Mouse (Mus musculus): ENCODE measurements around the gene Stk40. TPM values are rescaled to one million over a fixed set of nuclear protein-coding genes. Genes with fewer than 3 reads are reported as not detected.

Gene Stk40
- polyA plus RNA-seq, 1 experiment from 2014 or later: 26.7 TPM

DNA sequence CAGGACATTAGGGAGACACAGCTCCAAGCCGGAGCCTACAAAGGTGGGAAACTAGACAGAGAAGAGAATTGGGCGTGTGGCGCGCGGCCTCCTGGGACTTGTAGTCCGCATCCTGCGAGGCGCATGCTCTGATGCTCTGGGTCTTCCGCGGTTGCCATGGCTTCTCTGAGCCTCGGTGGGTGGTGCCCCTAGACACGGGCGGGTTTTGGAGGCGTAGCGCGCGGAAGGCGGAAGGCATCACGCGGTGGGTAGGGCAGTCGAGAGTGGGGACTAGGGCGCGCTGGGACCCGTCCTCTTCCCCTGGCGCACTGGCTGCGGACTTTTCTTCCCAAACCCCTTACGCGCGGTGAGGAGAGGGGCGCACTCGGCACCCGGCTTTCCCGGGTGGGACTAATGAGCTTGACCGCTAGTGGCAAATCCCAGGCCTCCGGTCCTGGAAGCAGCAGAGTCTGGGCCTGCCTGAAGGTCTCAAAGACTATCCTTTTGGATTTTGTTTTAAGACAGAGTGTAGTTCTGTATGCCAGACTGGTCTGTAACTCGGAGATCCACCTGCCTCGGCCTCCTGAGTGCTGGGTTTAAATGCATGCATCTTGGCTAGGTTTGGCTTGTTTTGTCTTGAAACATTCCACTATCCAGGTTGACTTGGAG, 7.2 kb upstream of the Stk40 start, which contains the start of gene Lsm10:
Lsm10 (plus strand) TSS at position 160 of the 648 bp plus-strand sequence.
- peak; percentile 99 for ATAC-seq
- Histone ChIP-seq H3K36me3 (ENCODE audit: insufficient read depth, low read length) (no peaks in the 10 kb centered on the region), H3K4me3 (ENCODE audit: low read depth, low read length) (peak within 1 kb of the TSS; percentile 61), H3K4me1 (ENCODE audit: insufficient read depth, low read depth, low read length) (peaks cover 11% of the 10 kb centered on the region), H3K9ac (replicated peaks; ENCODE audit: low read depth) (peak within 1 kb of the TSS; percentile 63), H3K27ac (ENCODE audit: low read length) (peak within 1 kb of the TSS; percentile 77), H3K4me2 (replicated peaks; ENCODE audit: low read depth, low read length) (peak within 1 kb of the TSS; percentile 78), H3K9me3 (ENCODE audit: low read length) (no peaks in the 10 kb centered on the region), H3K27me3 (replicated peaks; ENCODE audit: insufficient read depth, low read length) (no peaks in the 10 kb centered on the region)
- DNase-seq (ENCODE audit: low spot score): peak; percentile 98
- TF ChIP-seq CTCF (IDR thresholded peaks at IDR 0.05): 0 out of 2 replicates have a peak, but pooled peaks have one; percentile 12
- no peak for TF ChIP-seq EP300 (IDR thresholded peaks at IDR 0.05)
- 2% methylated on average over 34 of the region's 37 CpGs for WGBS

DNA sequence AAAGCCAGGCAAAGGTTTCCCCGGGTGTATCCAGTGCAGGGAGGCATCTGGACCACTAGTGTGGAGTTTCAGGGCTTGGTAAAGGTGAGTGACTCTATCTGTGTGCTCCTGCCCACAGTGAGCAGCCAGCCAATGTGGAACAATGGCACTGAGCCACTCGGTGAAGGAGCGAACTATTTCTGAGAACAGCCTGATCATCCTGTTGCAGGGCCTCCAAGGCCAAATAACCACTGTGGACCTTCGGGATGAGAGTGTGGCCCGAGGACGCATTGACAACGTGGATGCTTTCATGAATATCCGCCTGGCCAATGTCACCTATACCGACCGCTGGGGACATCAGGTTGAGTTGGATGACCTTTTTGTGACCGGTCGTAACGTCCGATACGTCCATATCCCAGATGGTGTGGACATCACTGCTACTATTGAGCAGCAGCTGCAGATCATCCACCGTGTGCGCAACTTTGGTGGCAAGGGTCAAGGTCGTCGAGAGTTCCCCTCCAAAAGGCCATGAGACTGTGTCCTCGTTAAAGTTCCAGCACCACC, 6.0 kb upstream of the Stk40 start:
- Histone ChIP-seq H3K9ac (replicated peaks; ENCODE audit: low read depth) (no peak overlapping the region), H3K4me1 (ENCODE audit: insufficient read depth, low read depth, low read length) (peaks cover 21% of the 10 kb centered on the region), H3K27ac (ENCODE audit: low read length) (no peak overlapping the region), H3K4me2 (replicated peaks; ENCODE audit: low read depth, low read length) (no peak overlapping the region), H3K4me3 (ENCODE audit: low read depth, low read length) (no peak overlapping the region), H3K36me3 (ENCODE audit: insufficient read depth, low read length) (no peaks in the 10 kb centered on the region), H3K9me3 (ENCODE audit: low read length) (no peaks in the 10 kb centered on the region), H3K27me3 (replicated peaks; ENCODE audit: insufficient read depth, low read length) (no peaks in the 10 kb centered on the region)
- no peak for DNase-seq (ENCODE audit: low spot score)
- 92% methylated on average over 20 of the region's 20 CpGs for WGBS
- ATAC-seq: no peak
- TF ChIP-seq CTCF (IDR thresholded peaks at IDR 0.05) (no peak), EP300 (IDR thresholded peaks at IDR 0.05) (no peak)

DNA sequence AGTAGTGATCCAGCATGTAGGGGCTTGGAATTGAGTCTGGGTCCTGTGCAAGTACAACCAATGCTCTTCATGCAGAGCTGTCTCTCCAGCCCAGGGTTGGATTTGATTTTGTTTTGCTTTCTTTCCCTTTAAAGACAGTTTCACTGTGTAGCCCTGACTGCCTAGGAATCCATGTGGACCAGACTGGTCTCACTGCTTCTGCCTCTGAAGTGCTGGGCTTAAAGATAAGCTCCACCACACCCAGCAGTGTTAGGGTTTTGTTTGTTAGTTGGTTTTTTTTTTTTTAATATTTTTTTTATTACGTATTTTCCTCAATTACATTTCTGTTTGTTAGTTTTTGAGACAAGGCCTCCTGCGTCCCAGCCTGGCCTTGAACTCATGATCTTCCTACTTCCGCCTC, 4.4 kb upstream of the Stk40 start:
- Histone ChIP-seq H3K36me3 (ENCODE audit: insufficient read depth, low read length) (no peaks in the 10 kb centered on the region), H3K9ac (replicated peaks; ENCODE audit: low read depth) (no peak overlapping the region), H3K4me1 (ENCODE audit: insufficient read depth, low read depth, low read length) (peaks cover 22% of the 10 kb centered on the region), H3K27me3 (replicated peaks; ENCODE audit: insufficient read depth, low read length) (no peaks in the 10 kb centered on the region), H3K4me3 (ENCODE audit: low read depth, low read length) (no peak overlapping the region), H3K9me3 (ENCODE audit: low read length) (no peaks in the 10 kb centered on the region), H3K4me2 (replicated peaks; ENCODE audit: low read depth, low read length) (no peak overlapping the region), H3K27ac (ENCODE audit: low read length) (peak overlapping the region; percentile 74)
- DNase-seq (ENCODE audit: low spot score): no peak
- ATAC-seq: no peak
- TF ChIP-seq CTCF (IDR thresholded peaks at IDR 0.05): no peak
- TF ChIP-seq EP300 (IDR thresholded peaks at IDR 0.05): no peak
- WGBS: 79% methylated on average over 3 of the region's 3 CpGs

DNA sequence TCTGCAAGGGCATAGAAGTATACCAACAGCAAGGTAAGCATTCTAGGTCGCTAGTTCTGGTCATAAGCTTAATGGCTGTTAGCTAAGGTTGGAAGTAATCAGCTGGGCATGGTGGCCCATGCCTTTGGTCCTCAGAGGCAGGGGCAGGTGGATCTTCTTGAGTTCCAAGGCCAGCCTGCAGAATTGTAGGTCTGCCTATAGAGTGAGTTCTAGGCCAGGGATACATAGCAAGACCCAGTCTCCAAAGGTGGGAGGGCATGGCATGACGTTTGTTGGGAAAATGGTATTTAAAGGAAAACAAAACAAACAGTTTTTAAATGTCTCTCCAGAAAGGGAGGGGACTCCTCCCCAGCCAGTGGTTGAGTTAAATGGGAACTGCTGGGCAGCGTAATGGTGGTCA, 3.0 kb upstream of the Stk40 start:
- ATAC-seq (no peak), DNase-seq (ENCODE audit: low spot score) (no peak)
- peaks cover 34% of the 10 kb centered on the region for H3K4me1 ChIP-seq (ENCODE audit: insufficient read depth, low read depth, low read length)
- H3K9me3 ChIP-seq (ENCODE audit: low read length): no peaks in the 10 kb centered on the region
- no peak overlapping the region for H3K9ac ChIP-seq (replicated peaks; ENCODE audit: low read depth)
- no peak overlapping the region for H3K4me2 ChIP-seq (replicated peaks; ENCODE audit: low read depth, low read length)
- no peak overlapping the region for H3K4me3 ChIP-seq (ENCODE audit: low read depth, low read length)
- TF ChIP-seq CTCF (IDR thresholded peaks at IDR 0.05): no peak
- no peak for TF ChIP-seq EP300 (IDR thresholded peaks at IDR 0.05)
- H3K27me3 ChIP-seq (replicated peaks; ENCODE audit: insufficient read depth, low read length): no peaks in the 10 kb centered on the region
- no peaks in the 10 kb centered on the region for H3K36me3 ChIP-seq (ENCODE audit: insufficient read depth, low read length)
- WGBS: 78% methylated on average over 3 of the region's 3 CpGs
- no peak overlapping the region for H3K27ac ChIP-seq (ENCODE audit: low read length)

DNA sequence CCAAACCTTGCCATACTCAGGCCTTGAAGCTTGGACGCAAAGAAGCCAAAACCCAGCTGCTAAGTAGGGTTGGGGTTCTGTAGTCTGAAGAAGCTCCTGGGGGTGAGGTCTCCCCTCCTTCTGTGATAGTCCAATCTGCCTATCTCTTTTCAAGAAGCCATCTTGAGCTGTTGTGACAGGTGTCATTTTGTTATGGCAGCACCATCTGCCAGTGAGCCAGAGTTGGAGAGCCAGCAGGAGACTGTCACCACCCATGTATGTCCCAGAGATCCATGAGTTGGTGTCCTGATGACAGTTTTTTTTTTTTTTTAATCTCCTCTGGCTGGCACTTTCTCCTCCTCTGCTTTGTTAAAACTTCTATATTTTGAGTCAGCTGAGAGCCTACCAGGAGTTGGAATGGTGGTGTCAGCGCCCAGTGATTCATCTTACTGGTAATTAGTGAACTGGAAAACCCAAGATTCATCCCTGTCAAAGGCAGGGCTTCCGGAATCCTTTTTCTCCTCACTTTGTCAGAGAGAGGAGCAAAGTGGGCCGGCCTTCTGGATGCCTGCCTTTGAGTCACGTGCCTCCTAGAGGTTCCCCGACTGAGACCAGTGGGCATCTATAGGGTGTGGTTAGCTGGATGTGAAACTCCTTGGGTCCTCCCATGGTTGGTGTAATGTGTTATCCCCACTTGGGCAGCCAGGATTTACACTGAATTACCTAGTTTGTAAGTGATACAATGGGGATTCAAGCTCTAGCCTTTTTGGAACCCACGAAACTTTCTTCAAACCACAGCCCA, 1.5 kb upstream of the Stk40 start:
- DNase-seq (ENCODE audit: low spot score) (peak; percentile 74), ATAC-seq (no peak)
- peak overlapping the region; percentile 71 for H3K4me2 ChIP-seq (replicated peaks; ENCODE audit: low read depth, low read length)
- peak overlapping the region; percentile 97 for H3K27ac ChIP-seq (ENCODE audit: low read length)
- TF ChIP-seq EP300 (IDR thresholded peaks at IDR 0.05): no peak
- no peak for TF ChIP-seq CTCF (IDR thresholded peaks at IDR 0.05)
- 44% methylated on average over 7 of the region's 7 CpGs for WGBS
- no peaks in the 10 kb centered on the region for H3K9me3 ChIP-seq (ENCODE audit: low read length)
- no peak overlapping the region for H3K4me3 ChIP-seq (ENCODE audit: low read depth, low read length)
- no peaks in the 10 kb centered on the region for H3K36me3 ChIP-seq (ENCODE audit: insufficient read depth, low read length)
- H3K27me3 ChIP-seq (replicated peaks; ENCODE audit: insufficient read depth, low read length): no peaks in the 10 kb centered on the region
- H3K4me1 ChIP-seq (ENCODE audit: insufficient read depth, low read depth, low read length): peaks cover 38% of the 10 kb centered on the region
- no peak overlapping the region for H3K9ac ChIP-seq (replicated peaks; ENCODE audit: low read depth)

DNA sequence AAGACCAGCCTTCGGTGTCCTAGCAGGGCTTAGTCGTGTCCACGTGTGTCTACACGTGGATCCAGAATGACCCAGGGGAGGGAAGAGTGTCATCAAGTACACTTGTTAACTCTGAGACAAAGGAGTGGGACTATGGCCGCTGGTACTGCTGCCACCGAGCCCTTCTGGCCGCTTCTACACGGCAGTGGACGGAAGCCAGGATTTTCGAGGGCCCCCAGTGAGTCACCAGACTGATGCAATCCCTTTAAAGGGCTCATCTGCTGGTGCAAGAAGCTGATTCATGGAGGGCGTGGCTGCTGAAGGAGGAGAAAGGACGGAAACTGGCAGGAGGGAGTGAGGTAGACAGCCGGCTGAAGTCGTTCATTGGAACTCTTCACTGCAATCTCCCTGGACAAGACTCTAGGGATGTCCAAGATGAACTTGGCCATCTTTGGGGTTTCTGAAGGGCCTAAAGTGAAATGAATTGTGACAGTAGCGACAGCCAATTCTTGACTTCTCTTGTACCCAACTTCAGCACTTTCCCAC, 638 bp upstream of the Stk40 start:
- 1% methylated on average over 15 of the region's 15 CpGs for WGBS
- DNase-seq (ENCODE audit: low spot score): peak; percentile 99
- Histone ChIP-seq H3K36me3 (ENCODE audit: insufficient read depth, low read length) (no peaks in the 10 kb centered on the region), H3K4me1 (ENCODE audit: insufficient read depth, low read depth, low read length) (peaks cover 38% of the 10 kb centered on the region), H3K9me3 (ENCODE audit: low read length) (no peaks in the 10 kb centered on the region), H3K27ac (ENCODE audit: low read length) (peak overlapping the region; percentile 97), H3K27me3 (replicated peaks; ENCODE audit: insufficient read depth, low read length) (no peaks in the 10 kb centered on the region), H3K4me2 (replicated peaks; ENCODE audit: low read depth, low read length) (peak overlapping the region; percentile 71), H3K9ac (replicated peaks; ENCODE audit: low read depth) (peak overlapping the region; percentile 44), H3K4me3 (ENCODE audit: low read depth, low read length) (peak overlapping the region; percentile 93)
- peak; percentile 88 for ATAC-seq
- TF ChIP-seq EP300 (IDR thresholded peaks at IDR 0.05): peak; percentile 96
- peak; percentile 11; the same call in 1 of the 2 replicates for TF ChIP-seq CTCF (IDR thresholded peaks at IDR 0.05)
